Mouse (Mus musculus) kidney, adult 2 months (tissue): ENCODE measurements at regions not wholly inside any gene's neighbourhood (a gene's known extent, or its start where the extent isn't known, plus 50 kb on each side); places are given as distances from the start of the nearest gene placed in this dataset.

Source experiments
- DNase-seq: peaks from one replicate; pipeline ENCODE4 v3.0.0; 2021
- H3K27ac ChIP-seq: fragments of 200-500 bp; 2 replicates; pipeline ENCODE4 v1.5.1; 2012; ENCODE audit warnings: low read depth, low read length, control low read depth, inconsistent platforms; ENCODE audit not compliant: insufficient read depth
- H3K27me3 ChIP-seq: fragments of 200-500 bp; replicated peaks from 2 replicates; pipeline ENCODE4 v1.6.1; 2012; ENCODE audit warnings: mild to moderate bottlenecking, moderate library complexity, low read length, inconsistent platforms; ENCODE audit not compliant: control insufficient read depth, insufficient read depth
- H3K36me3 ChIP-seq: fragments of 200-500 bp; 2 replicates; pipeline ENCODE4 v1.6.1; 2012; ENCODE audit warnings: mild to moderate bottlenecking, moderate library complexity, low read length, inconsistent platforms; ENCODE audit not compliant: control insufficient read depth, insufficient read depth
- H3K4me1 ChIP-seq: fragments of 200-500 bp; 2 replicates; pipeline ENCODE4 v1.6.1; 2011; ENCODE audit warnings: low read length; ENCODE audit not compliant: control insufficient read depth, insufficient read depth
- H3K4me3 ChIP-seq: fragments of 200-500 bp; 2 replicates; pipeline ENCODE4 v1.5.1; 2011; ENCODE audit warnings: mild to moderate bottlenecking, low read depth, low read length, control low read depth; ENCODE audit not compliant: insufficient read depth
- CTCF ChIP-seq: fragments of 200-500 bp; conservative IDR thresholded peaks from 2 replicates; pipeline ENCODE4 v1.5.1; 2011; ENCODE audit warnings: low read depth, mild to moderate bottlenecking, control low read depth, low read length, moderate library complexity, mixed read lengths; ENCODE audit not compliant: insufficient read depth, insufficient read length
- POLR2A ChIP-seq: fragments of 200-500 bp; IDR thresholded peaks from one replicate; pipeline ENCODE4 v1.6.1; 2011; ENCODE audit warnings: low read depth, low read length, control low read depth
- WGBS: fragments of 180-500 bp; shearing (Covaris S2); methylation state at CpG from one replicate; pipeline ENCODE4 v1.1.7; 2018; 5-methylcytosine and 5-hydroxymethylcytosine counted together

DNA sequence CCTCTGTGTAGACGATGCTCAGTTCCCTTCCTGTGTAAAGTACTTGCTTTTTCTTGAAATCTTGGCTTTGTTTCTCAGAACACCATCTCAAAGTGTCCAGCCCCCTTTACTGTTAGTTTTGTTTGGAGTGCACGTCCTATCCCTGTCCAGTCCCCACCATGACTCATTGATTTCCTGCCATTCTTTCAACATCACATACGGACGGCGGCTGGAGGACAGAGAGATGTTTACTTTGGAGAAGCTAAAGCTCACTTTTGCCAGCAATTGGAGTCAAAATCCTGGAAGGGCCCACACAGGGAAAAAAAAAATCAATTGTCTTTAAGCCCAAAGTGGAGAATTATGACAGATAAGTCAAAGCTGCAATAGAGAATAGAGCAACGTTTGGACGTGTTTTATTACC, 51.8 kb downstream of the Gm5426 start:
- peak; percentile 78 for DNase-seq
- WGBS: 41% methylated on average over 7 of the region's 7 CpGs
- Histone ChIP-seq H3K4me3 (no peak overlapping the region), H3K27ac (no peak overlapping the region; the same call in 1 of the 2 replicates), H3K27me3 (no peaks in the 10 kb centered on the region), H3K4me1 (no peaks in the 10 kb centered on the region), H3K36me3 (no peaks in the 10 kb centered on the region)
- no peak for TF ChIP-seq CTCF

DNA sequence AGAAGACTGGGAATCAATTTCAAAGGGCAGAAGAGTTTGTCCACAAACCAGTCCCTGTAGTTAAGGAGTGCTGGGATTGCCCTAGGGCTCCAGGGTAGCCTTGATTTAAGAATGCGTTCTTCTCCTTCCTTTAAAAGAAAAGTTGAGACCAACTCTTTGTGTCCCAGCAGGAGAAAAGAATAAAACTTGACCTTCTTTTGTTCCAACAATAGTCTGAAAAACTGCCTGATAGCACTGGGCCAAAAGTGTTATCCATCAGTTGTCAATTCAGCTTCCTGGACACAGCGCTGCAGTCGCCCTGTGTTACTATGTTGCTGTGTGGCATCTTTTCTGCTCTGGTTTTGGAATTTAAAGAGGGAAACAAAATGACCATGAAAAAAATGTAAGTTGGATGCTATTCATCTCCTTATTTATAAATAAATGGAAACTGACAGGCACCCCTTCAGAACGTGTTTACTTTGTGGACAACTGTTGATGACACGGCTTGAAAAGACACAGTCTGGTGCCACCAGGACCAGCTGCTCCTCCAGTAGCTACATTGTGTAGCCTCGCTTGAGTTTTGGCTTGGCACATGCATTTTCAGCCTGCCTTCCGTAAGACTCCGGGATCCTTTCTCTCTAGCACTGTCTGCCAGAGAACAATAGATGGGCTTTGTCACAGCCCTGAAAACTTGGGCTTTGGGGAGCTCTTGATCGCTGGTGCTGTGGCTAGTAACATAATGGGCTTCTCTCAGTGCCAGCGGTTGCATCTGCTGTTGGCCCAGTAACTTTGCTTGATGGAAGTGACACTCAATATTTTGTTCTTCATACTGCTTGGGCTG, 54.0 kb downstream of the Gm5426 start:
- H3K4me1 ChIP-seq: no peaks in the 10 kb centered on the region
- 69% methylated on average over 10 of the region's 10 CpGs for WGBS
- no peak overlapping the region for H3K27ac ChIP-seq
- no peaks in the 10 kb centered on the region for H3K36me3 ChIP-seq
- peak; percentile 13 for DNase-seq
- H3K27me3 ChIP-seq: no peaks in the 10 kb centered on the region
- H3K4me3 ChIP-seq: no peak overlapping the region
- TF ChIP-seq POLR2A: no peak
- TF ChIP-seq CTCF: no peak

DNA sequence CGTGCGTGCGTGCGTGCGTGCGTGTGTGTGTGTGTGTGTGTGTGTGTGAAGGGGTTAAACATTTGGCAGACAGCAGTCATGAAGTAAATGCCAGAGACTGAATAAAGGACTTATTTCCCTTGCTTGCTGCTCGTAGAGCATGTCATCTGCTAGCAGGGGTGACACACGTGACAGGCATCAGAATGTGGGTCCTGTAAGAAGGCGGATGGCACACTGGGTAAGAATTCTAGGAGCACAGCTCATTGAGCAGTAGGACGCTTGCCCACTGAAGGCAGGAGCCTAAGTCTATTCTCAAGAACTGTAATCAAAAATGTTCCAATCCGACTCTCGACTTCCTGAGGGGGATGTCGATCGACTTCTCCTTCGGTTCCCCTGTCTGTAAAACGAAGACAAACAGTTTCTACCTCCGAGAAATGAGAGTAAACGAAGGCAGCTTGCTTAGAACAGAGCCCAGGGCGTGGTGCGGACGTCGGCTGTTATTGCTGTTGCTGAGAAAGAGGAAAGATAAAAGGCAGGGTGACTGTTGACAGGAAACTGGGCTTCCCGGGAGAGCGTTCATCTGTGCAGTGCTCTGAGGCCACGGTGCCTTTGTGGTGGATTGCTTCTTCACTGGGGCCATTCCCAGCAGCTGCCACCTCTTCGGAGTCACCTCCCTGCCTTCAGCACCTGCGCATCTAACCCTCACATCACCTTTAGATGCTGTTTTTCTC, 64.7 kb downstream of the Gm5426 start:
- no peak for DNase-seq
- Histone ChIP-seq H3K27ac (no peak overlapping the region), H3K4me1 (no peaks in the 10 kb centered on the region), H3K36me3 (no peaks in the 10 kb centered on the region), H3K4me3 (no peak overlapping the region), H3K27me3 (no peaks in the 10 kb centered on the region)
- 52% methylated on average over 27 of the region's 27 CpGs for WGBS
- no peak for TF ChIP-seq POLR2A

DNA sequence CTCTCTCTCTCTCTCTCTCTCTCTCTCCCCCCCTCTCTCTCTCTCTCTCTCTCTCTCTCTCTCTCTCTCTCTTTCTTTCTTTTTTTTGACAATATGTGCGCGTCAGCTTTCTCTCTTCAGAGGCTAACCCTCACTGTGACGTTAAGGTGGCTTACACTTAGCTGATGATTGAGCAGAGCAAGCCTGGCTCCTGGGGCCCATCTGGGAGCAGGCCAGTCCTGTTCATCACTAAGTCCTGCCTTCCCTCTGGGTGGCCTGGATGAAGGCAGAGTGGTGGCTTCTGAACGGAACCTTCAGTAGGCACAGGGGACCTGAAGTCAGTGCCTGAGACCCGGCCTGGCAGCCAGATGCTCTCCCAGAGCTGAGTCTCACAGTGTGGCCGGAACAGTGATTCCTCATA, 65.5 kb downstream of the Gm5426 start:
- 75% methylated on average over 6 of the region's 6 CpGs for WGBS
- no peak overlapping the region for H3K27ac ChIP-seq
- DNase-seq: no peak

DNA sequence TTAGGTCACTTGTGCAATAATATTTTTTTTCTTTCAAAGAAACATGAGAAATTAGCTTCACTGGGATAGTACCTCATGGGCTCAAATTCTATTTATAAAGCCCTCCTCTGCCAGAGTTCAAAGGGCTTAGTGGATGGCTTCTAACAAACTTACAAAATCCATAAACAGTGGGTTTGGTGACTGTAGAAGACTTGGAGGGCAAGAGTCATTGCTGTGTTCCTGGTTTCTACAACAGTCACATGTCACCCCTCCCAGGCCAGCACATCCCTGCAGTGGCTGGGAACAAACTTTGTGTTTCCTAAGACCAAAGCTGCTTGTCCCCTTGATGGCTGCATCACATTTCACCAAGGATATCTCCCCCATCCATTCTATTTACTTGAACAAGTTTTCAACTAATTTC, 66.5 kb downstream of the Gm5426 start:
- no peak for DNase-seq
- no peak overlapping the region for H3K27ac ChIP-seq
- no peaks in the 10 kb centered on the region for H3K4me1 ChIP-seq
- TF ChIP-seq CTCF (no peak), POLR2A (no peak)
- no peak overlapping the region for H3K4me3 ChIP-seq
- H3K36me3 ChIP-seq: no peaks in the 10 kb centered on the region
- H3K27me3 ChIP-seq: no peaks in the 10 kb centered on the region

More for the DNA sequence above, 65.5 kb downstream of the Gm5426 start:
- H3K4me1 ChIP-seq: no peaks in the 10 kb centered on the region
- no peaks in the 10 kb centered on the region for H3K27me3 ChIP-seq
- no peak overlapping the region for H3K4me3 ChIP-seq
- no peak for TF ChIP-seq CTCF
- no peak for TF ChIP-seq POLR2A
- no peaks in the 10 kb centered on the region for H3K36me3 ChIP-seq

DNA sequence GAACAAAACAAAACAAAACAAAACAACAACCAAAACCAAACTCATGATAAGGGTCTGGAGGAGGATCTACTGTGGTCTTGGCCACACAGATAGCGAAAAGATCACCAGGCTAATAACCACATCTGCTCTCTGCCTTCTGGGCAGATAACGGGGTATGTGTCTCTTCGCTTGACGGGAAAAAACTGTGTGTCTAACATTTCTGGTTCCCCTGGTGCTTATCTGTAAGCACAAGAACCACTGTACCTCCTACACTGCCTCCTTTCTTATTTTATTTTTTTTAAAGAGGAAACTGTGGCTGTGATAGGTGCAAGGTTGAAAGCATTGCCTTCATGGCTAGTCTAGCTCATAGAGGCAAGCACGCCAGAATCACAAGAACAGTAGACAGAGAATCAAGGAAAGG, 67.8 kb downstream of the Gm5426 start:
- H3K27me3 ChIP-seq: no peaks in the 10 kb centered on the region
- no peaks in the 10 kb centered on the region for H3K36me3 ChIP-seq
- no peaks in the 10 kb centered on the region for H3K4me1 ChIP-seq
- whole genome bisulfite sequencing: 93% methylated on average over 5 of the region's 5 CpGs
- no peak overlapping the region for H3K27ac ChIP-seq
- no peak overlapping the region for H3K4me3 ChIP-seq
- no peak for TF ChIP-seq POLR2A
- no peak for TF ChIP-seq CTCF
- DNase-seq: no peak

DNA sequence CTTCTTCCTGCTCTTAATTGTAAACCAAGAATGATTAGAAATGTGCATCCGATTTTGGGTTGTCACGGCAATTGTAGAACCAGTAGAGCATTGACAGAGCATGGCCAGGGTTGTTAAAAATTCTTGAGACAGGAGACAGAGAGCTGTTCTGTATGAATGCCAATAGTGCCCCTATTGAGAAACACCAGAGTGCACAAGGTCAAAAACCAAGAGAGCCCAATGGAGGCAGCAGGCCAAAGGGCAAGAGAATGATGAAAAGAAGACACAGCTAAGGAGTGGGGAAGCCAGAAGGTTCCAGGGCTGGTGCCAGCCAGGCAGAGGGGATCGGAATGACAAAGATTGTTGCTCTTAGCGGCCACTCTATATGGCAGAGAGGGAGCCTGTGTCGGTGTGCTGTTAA, 72.8 kb downstream of the Gm5426 start:
- DNase-seq: peak; percentile 67
- no peak for TF ChIP-seq POLR2A
- no peak for TF ChIP-seq CTCF
- Histone ChIP-seq H3K27ac (no peak overlapping the region), H3K4me3 (no peak overlapping the region), H3K36me3 (no peaks in the 10 kb centered on the region), H3K4me1 (peaks cover 2% of the 10 kb centered on the region; the same call in 1 of the 2 replicates), H3K27me3 (no peaks in the 10 kb centered on the region)
- 87% methylated on average over 5 of the region's 5 CpGs for WGBS
